Mouse (Mus musculus): ENCODE results near the gene Sugct. TPM values are rescaled to one million over a fixed set of nuclear protein-coding genes. Genes with fewer than 3 reads are reported as not detected.
A peak's percentile ranks its signal among the peaks of the same experiment; 100 is the strongest.

Sugct gene
- polyA plus RNA-seq, 3 experiments from 2014 or later: 0.25 to 2.4 (median 0.36) TPM

- ATAC-seq: peak; percentile 52
Measured at GRCm38 (mm10) chr13:17028595-17028994, 666.8 kb downstream of the Sugct start.

- no peak for ATAC-seq
Measured at GRCm38 (mm10) chr13:17027846-17028529, 667.4 kb downstream of the Sugct start.

- ATAC-seq: no peak
Measured at GRCm38 (mm10) chr13:17027001-17027400, 668.4 kb downstream of the Sugct start.

- ATAC-seq: no peak
Measured at GRCm38 (mm10) chr13:16996464-16996863, 698.9 kb downstream of the Sugct start.

- ATAC-seq: no peak
Measured at GRCm38 (mm10) chr13:16995321-16995720, 700.0 kb downstream of the Sugct start.

- ATAC-seq: no peak
Measured at GRCm38 (mm10) chr13:16977743-16978142, 717.6 kb downstream of the Sugct start.

GRCm38 (mm10) chr13:16971277-16971676 lies 724.1 kb downstream of the Sugct start:
- ATAC-seq: no peak

- ATAC-seq: no peak
Measured at GRCm38 (mm10) chr13:16968995-16969394, 726.4 kb downstream of the Sugct start.

GRCm38 (mm10) chr13:16964823-16965475 lies 730.4 kb downstream of the Sugct start:
- no peak for ATAC-seq

- no peak for ATAC-seq
Measured at GRCm38 (mm10) chr13:16952045-16952444, 743.3 kb downstream of the Sugct start.

GRCm38 (mm10) chr13:16939466-16939811 lies 755.9 kb downstream of the Sugct start:
- ATAC-seq: no peak

- no peak for ATAC-seq
Measured at GRCm38 (mm10) chr13:16938552-16939465, 756.5 kb downstream of the Sugct start.

GRCm38 (mm10) chr13:16937422-16938202 lies 757.7 kb downstream of the Sugct start:
- ATAC-seq: no peak

- no peak for ATAC-seq
Measured at GRCm38 (mm10) chr13:16935029-16935428, 760.3 kb downstream of the Sugct start.

GRCm38 (mm10) chr13:16933600-16933999 lies 761.8 kb downstream of the Sugct start:
- no peak for ATAC-seq

GRCm38 (mm10) chr13:16921305-16921704 lies 774.0 kb downstream of the Sugct start:
- no peak for ATAC-seq

- no peak for ATAC-seq
Measured at GRCm38 (mm10) chr13:16915697-16916096, 779.7 kb downstream of the Sugct start.

GRCm38 (mm10) chr13:16912214-16912613 lies 783.1 kb downstream of the Sugct start:
- ATAC-seq: no peak

- ATAC-seq: no peak
Measured at GRCm38 (mm10) chr13:16906974-16907373, 788.4 kb downstream of the Sugct start.

- ATAC-seq: no peak
Measured at GRCm38 (mm10) chr13:16901424-16901823, 793.9 kb downstream of the Sugct start.

- ATAC-seq: no peak
Measured at GRCm38 (mm10) chr13:16898084-16898792, 797.1 kb downstream of the Sugct start.

GRCm38 (mm10) chr13:16878056-16878455 lies 817.3 kb downstream of the Sugct start:
- ATAC-seq: no peak
